Mouse (Mus musculus): ENCODE results near the gene Bmp6.

DNA sequence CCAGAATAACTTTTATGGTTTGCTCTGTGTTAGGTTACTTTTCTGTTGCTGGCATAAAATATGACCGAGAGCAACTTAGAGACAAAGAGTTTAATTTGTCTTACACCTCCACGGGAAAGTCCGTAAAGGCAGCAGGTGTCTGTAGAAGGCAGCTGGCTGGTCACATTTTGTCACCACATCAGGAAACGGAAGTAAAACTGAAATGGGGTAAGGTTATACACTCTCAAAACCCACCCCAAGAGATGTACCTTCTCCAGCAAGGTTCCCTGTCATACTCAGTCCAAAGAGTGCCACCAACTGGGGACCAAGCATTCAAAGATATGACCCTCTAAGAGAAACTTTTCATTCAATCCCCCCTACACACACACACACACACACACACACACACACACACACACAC is 201.8 kb downstream of the Bmp6 start:
- no peak for TF ChIP-seq POLR2A (IDR thresholded peaks at IDR 0.05; ENCODE audit: borderline replicate concordance, insufficient read depth, low read length)
- TF ChIP-seq CTCF (IDR thresholded peaks at IDR 0.05; ENCODE audit: borderline replicate concordance, insufficient read depth, low read depth, low read length), result no peak

Data from cerebellum, adult 2 months (tissue).